36 mouse cellular contexts compared by ENCODE assay signal in the genomic region with DNA sequence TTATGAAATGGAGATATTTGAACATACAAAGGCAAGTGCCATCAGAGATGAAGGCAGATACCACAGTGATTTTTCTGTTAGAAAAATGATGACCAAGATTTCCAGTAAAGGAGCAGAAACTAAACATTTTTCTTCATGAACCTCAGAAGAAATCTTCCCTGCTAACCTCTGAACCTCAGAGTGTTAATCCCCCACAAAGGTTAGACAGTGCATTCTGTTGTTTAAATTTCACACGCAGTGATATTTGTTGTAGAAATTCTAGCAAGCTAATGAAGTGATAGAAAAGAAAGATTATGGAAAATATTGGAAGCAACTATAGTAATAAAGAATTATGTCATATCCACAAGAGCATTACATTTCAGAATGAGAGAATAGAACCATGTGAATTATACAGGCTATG.
"Had no signal": no experiment of that assay in that cellular context is flagged by ENCODE, and none has a peak within 500 bp of the region (broad histone marks: within the 10 kb centered on the region; RNA-seq: fewer than 3 reads in every experiment).

No protein-coding gene starts in this region.

- DNase-seq: heart, adult 18-20 months; heart, adult 2 months; heart, postnatal 10 days; heart, postnatal 14 days; heart, postnatal 36 days; heart, postnatal 4 days; kidney, adult 11 months; kidney, adult 18-20 months; kidney, adult 2 months; kidney, adult 8-10 months; kidney, adult 9 months; kidney, postnatal 10 days; kidney, postnatal 14 days; kidney, postnatal 25 days; kidney, postnatal 36 days; kidney, postnatal 4 days; layer of hippocampus, adult 9-11 months had no signal

- ATAC-seq: hindbrain, embryonic 16.5 days; hindbrain, postnatal 0 days; inflammation-experienced regulatory T-cells, adult 6 months; intestine, embryonic 15.5 days; intestine, embryonic 16.5 days; intestine, postnatal 0 days had no signal

- H3K27ac ChIP-seq: heart, adult 2 months; heart, embryonic 10.5 days; heart, embryonic 13.5 days; heart, embryonic 15.5 days; hindbrain, embryonic 10.5 days; hindbrain, embryonic 12.5 days; hindbrain, embryonic 13.5 days; hindbrain, embryonic 14.5 days; hindbrain, embryonic 15.5 days; hindbrain, postnatal 0 days; intestine, embryonic 15.5 days; kidney, embryonic 15.5 days; kidney, postnatal 0 days; layer of hippocampus, adult 2 months had no signal

- H3K9me3 ChIP-seq: heart, embryonic 10.5 days; heart, embryonic 12.5 days; heart, embryonic 13.5 days; heart, embryonic 15.5 days; hindbrain, embryonic 10.5 days; hindbrain, embryonic 12.5 days; hindbrain, embryonic 13.5 days; hindbrain, embryonic 15.5 days; intestine, embryonic 15.5 days; kidney, embryonic 15.5 days had no signal

- H3K4me1 ChIP-seq: heart, embryonic 10.5 days; heart, embryonic 12.5 days; heart, embryonic 13.5 days; heart, embryonic 15.5 days; hindbrain, embryonic 10.5 days; hindbrain, embryonic 12.5 days; hindbrain, embryonic 13.5 days; hindbrain, embryonic 15.5 days; intestine, embryonic 15.5 days; kidney, embryonic 15.5 days had no signal

- H3K36me3 ChIP-seq: heart, embryonic 10.5 days; heart, embryonic 12.5 days; heart, embryonic 13.5 days; heart, embryonic 15.5 days; hindbrain, embryonic 10.5 days; hindbrain, embryonic 12.5 days; hindbrain, embryonic 13.5 days; hindbrain, embryonic 15.5 days; intestine, embryonic 15.5 days; kidney, embryonic 15.5 days had no signal

- H3K4me2 ChIP-seq: heart, embryonic 11.5 days; heart, embryonic 12.5 days; heart, embryonic 13.5 days; heart, embryonic 15.5 days; hindbrain, embryonic 12.5 days; hindbrain, embryonic 13.5 days; hindbrain, embryonic 14.5 days; hindbrain, embryonic 15.5 days; intestine, embryonic 15.5 days; kidney, embryonic 15.5 days had no signal

- H3K4me3 ChIP-seq: heart, adult 2 months; heart, embryonic 10.5 days; heart, embryonic 12.5 days; heart, embryonic 13.5 days; heart, embryonic 15.5 days; hindbrain, embryonic 10.5 days; hindbrain, embryonic 12.5 days; hindbrain, embryonic 13.5 days; hindbrain, embryonic 15.5 days; intestine, embryonic 15.5 days; kidney, embryonic 15.5 days; layer of hippocampus, adult 2 months had no signal

- H3K9ac ChIP-seq: heart, embryonic 12.5 days; heart, embryonic 13.5 days; heart, embryonic 15.5 days; hindbrain, embryonic 12.5 days; hindbrain, embryonic 13.5 days; hindbrain, embryonic 14.5 days; hindbrain, embryonic 15.5 days; intestine, embryonic 15.5 days; kidney, embryonic 15.5 days had no signal

- H3K27me3 ChIP-seq: heart, embryonic 12.5 days; heart, embryonic 13.5 days; heart, embryonic 15.5 days; hindbrain, embryonic 12.5 days; hindbrain, embryonic 13.5 days; hindbrain, embryonic 15.5 days; intestine, embryonic 15.5 days; kidney, embryonic 15.5 days had no signal
